Mouse (Mus musculus) neutrophil, adult 5-6 weeks (primary cell): ENCODE measurements around the gene Fcer1g. TPM values are rescaled to one million over a fixed set of nuclear protein-coding genes. Genes with fewer than 3 reads are reported as not detected.
"Not testable (repeated sequence)": the region's sequence is repeated elsewhere in the genome, so short reads cannot be mapped to it uniquely, and the experiment has no call there.

ENCODE experiments used
- ATAC-seq: fragments of 151-379, 151-347 bp; 2 replicates; pipeline ENCODE4 v1.8.0; 2017; ENCODE audit warnings: mild to moderate bottlenecking, moderate TSS enrichment; ENCODE audit not compliant: insufficient number of reproducible peaks, poor library complexity, low FRiP score, severe bottlenecking; ENCODE audit errors: extremely low read depth
- total RNA-seq: library from RNA; stranded (forward); fragments of 200-1000 nt; gene quantifications from 2 replicates; pipeline ENCODE4 v1.2.3, GENCODE M21; 2017

Gene Fcer1g
- total RNA-seq, 1 experiment from 2014 or later, result 410 TPM

- ATAC-seq, result no peak
Observed at GRCm38 (mm10) chr1:171248386-171249226, 14.4 kb upstream of the Fcer1g start.

DNA sequence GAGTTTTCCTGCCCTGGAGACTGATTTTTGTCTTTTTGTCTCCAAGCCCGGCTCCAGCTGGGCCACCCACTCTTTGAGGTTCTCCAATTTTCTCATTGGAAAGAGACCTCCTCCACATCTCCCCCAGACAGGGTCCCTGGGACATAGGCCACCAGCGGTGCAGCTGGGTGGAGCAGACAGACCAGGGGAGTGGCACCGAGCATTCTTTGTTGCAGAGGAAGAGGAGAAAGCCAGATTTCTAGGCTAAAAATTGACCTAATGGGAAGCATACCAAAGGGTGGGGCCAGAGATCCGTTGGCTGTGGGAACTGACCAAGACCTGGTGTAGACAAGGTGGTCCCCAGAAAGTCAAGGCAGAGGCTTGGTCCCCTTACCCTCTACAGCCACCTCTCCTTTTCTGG is 13.8 kb upstream of the Fcer1g start:
- ATAC-seq, result no peak

- no peak for ATAC-seq
Observed at GRCm38 (mm10) chr1:171247453-171247841, 13.3 kb upstream of the Fcer1g start.

GRCm38 (mm10) chr1:171246709-171247452 is 12.7 kb upstream of the Fcer1g start:
- peak; percentile 98 for ATAC-seq

DNA sequence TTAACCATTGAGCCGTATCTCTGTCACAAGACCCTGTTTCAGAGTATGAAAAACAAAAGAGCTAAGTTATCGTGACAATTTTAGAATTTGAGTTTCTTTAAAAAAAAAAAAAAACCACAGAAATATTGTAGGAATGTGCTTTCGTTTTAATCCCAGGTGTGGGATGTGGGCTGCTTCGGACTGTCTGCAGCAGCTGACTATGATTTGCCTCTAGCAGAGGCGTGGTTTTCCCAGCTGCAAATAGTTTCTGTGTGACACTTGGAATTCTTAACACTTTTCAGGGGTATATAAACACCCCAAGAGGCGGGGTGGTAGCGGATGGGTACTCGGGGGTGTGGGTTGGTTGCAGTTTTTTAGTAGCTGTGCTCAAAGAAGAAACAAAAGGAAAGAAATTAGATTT is 11.2 kb upstream of the Fcer1g start:
- no peak for ATAC-seq

GRCm38 (mm10) chr1:171241952-171242351 is 7.8 kb upstream of the Fcer1g start:
- not testable (repeated sequence) for ATAC-seq

DNA sequence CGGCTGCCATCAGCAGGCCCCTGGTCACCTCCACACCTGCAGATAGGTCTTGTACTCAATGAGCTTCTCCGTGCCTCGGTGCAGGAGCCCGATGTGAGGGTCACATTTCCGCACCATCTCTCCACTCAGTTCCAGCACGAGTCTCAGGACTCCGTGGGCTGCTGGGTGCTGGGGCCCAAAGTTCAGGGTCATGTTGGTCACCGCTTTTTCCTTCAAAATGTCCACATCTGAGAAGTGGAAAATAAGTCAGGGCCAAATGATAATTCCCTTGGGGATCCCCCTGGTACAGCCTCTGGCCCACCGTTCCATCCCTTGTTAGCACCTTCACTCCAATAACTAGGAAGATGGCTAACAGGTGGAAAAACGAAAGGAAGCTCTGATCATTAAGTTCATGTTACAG is 6.7 kb upstream of the Fcer1g start:
- ATAC-seq, result no peak

DNA sequence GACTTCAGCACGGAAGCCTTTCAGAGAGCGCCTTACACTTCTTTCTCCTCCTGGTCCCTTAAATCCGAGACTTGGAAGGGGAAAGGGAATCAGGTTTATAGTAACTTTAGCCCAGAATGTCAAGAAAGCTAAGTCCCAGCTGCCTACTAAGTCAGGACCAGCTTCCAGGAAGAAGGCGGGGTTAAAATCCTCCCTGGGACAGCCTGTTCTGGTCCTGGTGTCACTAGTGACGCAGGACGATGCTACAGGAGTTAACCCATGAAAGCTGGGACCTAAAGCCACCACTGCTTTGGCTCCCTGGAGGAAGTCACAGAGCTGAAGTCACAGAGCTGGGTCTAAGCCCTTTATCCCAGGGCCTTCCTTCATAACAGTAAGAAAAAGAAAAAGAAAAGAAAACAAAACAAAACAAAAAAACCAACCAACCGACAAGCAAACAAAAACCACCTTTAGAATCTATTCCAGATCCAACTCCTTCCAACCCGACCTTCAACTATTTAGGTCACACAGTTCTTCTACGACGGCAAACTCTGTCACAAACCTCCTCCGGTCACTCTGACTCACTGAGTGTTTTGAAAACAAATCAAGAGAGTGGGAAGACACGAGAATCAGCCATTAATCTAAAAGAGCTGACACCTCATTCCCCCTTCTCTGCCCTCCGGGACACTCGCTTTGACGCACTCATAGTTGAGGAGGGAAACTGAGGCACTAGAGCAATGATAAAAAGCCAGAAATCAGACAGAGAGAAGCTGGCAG is 6.0 kb upstream of the Fcer1g start:
- ATAC-seq, result no peak

- ATAC-seq, result peak; percentile 57; the same call in 1 of the 2 replicates
Observed at GRCm38 (mm10) chr1:171238463-171238862, 4.3 kb upstream of the Fcer1g start.

- ATAC-seq, result no peak
Observed at GRCm38 (mm10) chr1:171237438-171237837, 3.3 kb upstream of the Fcer1g start.

- ATAC-seq, result no peak
Observed at GRCm38 (mm10) chr1:171235791-171236190, 1.6 kb upstream of the Fcer1g start.

DNA sequence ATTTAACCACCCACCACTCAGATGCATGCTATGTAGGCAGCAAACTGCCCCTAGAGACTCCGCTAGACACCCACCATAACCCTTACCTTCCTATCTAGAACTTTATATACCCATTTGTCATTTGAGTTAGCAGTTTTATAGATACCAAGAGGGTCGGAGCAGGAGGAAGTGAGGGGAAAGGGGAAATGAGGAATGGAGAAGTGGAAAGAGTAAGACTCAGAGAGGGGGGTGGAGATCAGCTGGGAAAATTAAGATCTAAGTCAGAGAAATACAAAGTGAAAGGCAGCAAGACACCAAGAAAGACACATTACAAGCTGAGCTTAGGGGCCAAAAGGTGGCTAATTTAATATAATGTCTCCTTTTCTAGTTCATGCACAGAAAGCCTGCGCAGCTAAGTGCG is 373 bp upstream of the Fcer1g start:
- ATAC-seq, result no peak

GRCm38 (mm10) chr1:171232800-171233730 is 1.1 kb downstream of the Fcer1g start:
- ATAC-seq, result no peak

- ATAC-seq, result no peak
Observed at GRCm38 (mm10) chr1:171232348-171232747, 1.8 kb downstream of the Fcer1g start.

GRCm38 (mm10) chr1:171231844-171232243 is 2.3 kb downstream of the Fcer1g start:
- ATAC-seq, result no peak

DNA sequence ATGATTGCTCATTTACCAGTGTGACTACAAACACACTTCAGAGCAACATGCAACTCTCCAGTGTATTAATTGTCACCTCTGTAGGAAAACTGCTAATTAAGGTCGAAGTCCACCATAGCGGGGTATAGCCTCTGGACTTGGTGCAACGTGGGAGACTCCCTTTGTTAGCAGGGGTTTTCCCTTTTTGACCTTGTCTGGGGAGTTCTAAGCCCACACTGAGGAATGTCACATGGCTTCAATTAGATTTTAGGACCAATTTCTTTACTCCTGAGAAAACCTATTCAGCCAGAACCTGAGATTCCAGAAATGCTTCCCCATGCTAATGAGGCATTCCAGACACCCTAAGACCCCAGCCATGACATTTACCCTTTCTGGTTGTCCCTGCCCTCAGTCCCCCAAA is 4.0 kb downstream of the Fcer1g start:
- no peak for ATAC-seq

DNA sequence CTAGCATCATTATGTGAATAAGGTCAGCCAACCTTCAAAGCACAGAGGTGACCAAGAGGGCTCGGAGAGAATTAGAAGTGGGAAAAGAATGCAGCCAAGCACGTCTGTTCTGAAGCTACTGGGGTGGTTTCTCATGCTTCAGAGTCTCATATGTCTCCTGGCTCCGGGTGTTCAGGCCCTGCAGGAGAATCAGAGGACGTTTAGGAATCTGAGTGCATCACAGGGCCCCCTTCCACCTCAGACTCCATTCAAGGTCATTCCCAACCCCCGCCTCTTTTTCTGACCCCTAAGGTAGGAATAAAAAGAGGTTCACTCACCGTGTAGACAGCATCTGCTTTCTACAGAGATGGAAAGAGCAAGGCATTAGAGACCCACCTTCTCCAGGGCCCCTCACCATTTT is 4.4 kb downstream of the Fcer1g start:
- no peak for ATAC-seq

DNA sequence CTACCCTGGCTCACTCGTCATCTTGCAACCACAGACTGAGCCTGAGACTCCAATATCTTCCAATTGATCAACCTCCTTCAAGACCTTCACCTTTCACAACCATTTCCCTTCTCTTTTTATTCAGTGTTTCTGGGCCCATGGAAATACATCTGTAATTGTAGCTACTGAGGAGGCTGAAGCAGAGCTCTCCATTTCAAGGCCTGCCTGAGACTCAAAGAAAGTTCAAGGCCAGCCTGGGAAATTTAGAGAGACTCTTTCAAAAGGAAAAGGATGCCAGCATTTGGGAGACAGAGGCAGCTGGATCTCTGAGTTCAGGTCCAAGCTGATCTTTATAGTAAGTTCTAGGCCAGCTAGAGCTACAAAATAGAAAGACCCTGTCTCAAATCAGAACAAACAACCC is 6.3 kb downstream of the Fcer1g start:
- ATAC-seq, result no peak

DNA sequence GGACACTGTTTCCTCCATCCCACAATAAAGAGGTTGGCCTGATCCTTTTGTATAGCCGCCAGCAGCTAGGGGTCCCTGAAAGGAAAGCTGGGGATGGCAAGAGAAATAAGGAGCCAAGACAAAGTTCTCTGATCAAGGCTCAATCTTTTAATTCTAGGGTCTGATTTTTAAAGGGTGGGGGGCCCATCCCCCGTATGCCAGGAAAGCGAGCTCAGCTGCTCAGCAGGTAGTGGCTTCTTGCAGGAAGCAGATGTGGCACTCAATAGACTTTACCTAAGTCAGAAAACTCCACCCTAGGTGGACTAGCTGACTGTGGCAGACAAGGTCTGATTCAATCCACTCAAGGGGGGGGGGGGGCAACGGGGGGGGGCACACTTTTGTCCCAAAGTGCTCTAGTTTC is 7.4 kb downstream of the Fcer1g start:
- no peak for ATAC-seq
